Mouse (Mus musculus): ENCODE data around the gene Acvr1.

DNA sequence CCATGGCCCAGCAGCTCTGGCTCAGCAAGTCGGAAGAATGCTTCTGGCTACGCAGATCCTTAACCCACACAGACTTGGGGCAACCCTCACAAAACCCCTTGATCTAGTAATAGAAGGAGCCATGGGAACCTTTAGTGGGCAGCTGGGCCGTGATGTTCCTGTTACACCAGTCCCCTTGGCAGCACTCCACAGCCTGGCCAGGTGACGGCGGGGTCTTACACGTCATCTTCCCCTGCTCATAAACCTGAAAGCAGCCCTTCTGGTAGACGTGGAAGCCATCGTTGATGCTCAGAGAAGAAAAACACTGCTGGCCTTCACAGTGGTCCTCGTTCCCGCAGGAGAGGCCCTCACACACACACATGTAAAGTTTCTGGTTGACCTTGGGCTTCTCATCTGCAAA, 87.4 kb downstream of the Acvr1 start:
- TF ChIP-seq POLR2A (IDR thresholded peaks at IDR 0.05; ENCODE audit: borderline replicate concordance, insufficient read depth, low read length) (no peak), CTCF (IDR thresholded peaks at IDR 0.05; ENCODE audit: borderline replicate concordance, insufficient read depth, low read depth, low read length) (no peak)
